Mouse (Mus musculus) left cerebral cortex, adult 8-10 months (tissue): ENCODE measurements around the gene Gmfb. TPM values are rescaled to one million over a fixed set of nuclear protein-coding genes. Genes with fewer than 3 reads are reported as not detected.

Experiments used
- total RNA-seq, 4 experiments: library from RNA; stranded (reverse); gene quantifications; 2 replicates each; pipeline ENCODE4 v1.2.4; 2022

Gmfb gene
- total RNA-seq, 4 experiments from 2014 or later, result 125 to 141 (median 132) TPM

Other genes with a start within 250 kb of the Gmfb start
- 1 to 10 TPM in 2 of 4 experiments, under 1 TPM in 2; 0.74 to 3.1 (median 1.2) TPM for gene Cdkn3, start 61.7 kb downstream of the Gmfb start, total RNA-seq
- 10 to 100 TPM; 78.6 to 90.2 (median 83.1) TPM for gene Cnih1, start 33.8 kb downstream of the Gmfb start, total RNA-seq
- 10 to 100 TPM; 31.6 to 38.2 (median 31.9) TPM for gene Cgrrf1, start 9.9 kb upstream of the Gmfb start, total RNA-seq
- 10 to 100 TPM; 24.1 to 31.0 (median 26.4) TPM for gene Samd4, start 60.6 kb upstream of the Gmfb start, total RNA-seq